Mouse (Mus musculus): ENCODE results near the gene Olfr672. TPM values are rescaled to one million over a fixed set of nuclear protein-coding genes. Genes with fewer than 3 reads are reported as not detected.
"Not testable (repeated sequence)": the region's sequence is repeated elsewhere in the genome, so short reads cannot be mapped to it uniquely, and the experiment has no call there.

Gene Olfr672
- total RNA-seq, 1 experiment, result not detected

DNA sequence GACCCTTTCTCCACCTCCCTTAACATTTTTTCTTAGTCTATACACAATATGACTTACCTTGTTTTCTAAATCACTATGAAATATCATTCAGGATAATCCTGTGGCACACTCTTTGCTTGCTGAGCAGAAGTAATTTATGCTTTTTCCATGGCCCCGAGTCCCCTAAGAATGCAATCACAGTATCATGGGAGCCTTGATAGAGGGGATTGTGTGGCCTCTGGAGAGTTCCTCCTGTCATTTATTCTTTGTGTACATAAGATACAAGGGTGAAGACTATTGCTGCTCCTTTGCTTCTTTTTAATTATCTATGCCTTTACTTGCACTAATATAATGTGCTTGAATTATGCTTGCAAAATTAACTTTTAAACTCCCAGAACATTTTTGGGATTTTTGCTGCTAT, 22.8 kb downstream of the Olfr672 start, which contains the start of gene Olfr671:
Gene Olfr671 (minus strand): TSS at position 101 of the 400 bp plus-strand sequence.
- Histone ChIP-seq H3K4me3 (ENCODE audit: insufficient read depth in 1 of 2, low read depth in 1 of 2, low read length in 2 of 2, poor library complexity in 1 of 2, severe bottlenecking in 1 of 2) (no peak within 1 kb of the TSS), H3K4me1 (ENCODE audit: control insufficient read depth in 2 of 2, insufficient read depth in 2 of 2, low read length in 2 of 2, poor library complexity in 1 of 2) (no peaks in the 10 kb centered on the region), H3K9me3 (ENCODE audit: control insufficient read depth, insufficient read depth, low read depth, low read length) (no peaks in the 10 kb centered on the region), H3K27ac (ENCODE audit: insufficient read depth, low read depth, low read length, poor library complexity, severe bottlenecking) (no peak within 1 kb of the TSS), H3K36me3 (ENCODE audit: control insufficient read depth, insufficient read depth, low read length, poor library complexity, severe bottlenecking) (no peaks in the 10 kb centered on the region), H3K9ac (ENCODE audit: insufficient read depth, low read depth, low read length, poor library complexity, severe bottlenecking) (no peak within 1 kb of the TSS)
- no peak for DNase-seq (ENCODE audit: low read depth, low spot score)
- in situ Hi-C loops (cut with MboI; ENCODE audit: low sequenced_read_pairs in 2 of 2, unreplicated experiment in 2 of 2), result no loop called here
- TF ChIP-seq ZC3H11A (IDR thresholded peaks at IDR 0.05; ENCODE audit: borderline replicate concordance, low read depth, low read length) (no peak), HCFC1 (IDR thresholded peaks at IDR 0.05; ENCODE audit: borderline replicate concordance, insufficient read depth, low read length) (no peak), CHD2 (IDR thresholded peaks at IDR 0.05; ENCODE audit: low read depth, low read length) (no peak), ZNF384 (IDR thresholded peaks at IDR 0.05; ENCODE audit: low read depth, low read length) (no peak), MAFK (IDR thresholded peaks at IDR 0.05; ENCODE audit: insufficient read depth, low read depth, low read length) (no peak)

DNA sequence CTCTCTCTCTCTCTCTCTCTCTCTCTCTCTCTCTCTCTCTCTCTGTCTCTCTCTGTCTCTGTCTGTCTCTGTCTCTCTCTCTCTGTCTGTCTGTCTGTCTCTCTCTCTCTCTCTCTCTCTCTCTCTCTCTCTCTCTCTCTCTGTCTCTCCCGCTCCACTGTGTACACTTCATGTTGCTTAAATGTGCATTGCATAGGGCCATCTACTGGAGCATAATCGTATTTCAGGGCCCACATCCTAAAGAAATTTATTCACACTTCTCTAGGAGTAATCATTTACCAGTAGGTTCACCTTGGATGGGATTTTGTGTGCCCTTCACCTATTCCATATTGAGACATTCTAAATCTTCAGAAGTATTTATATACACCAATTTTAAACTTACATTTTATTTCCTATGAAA, 29.3 kb downstream of the Olfr672 start:
- H3K27ac ChIP-seq (ENCODE audit: insufficient read depth, low read depth, low read length, poor library complexity, severe bottlenecking); DNase-seq (ENCODE audit: low read depth, low spot score); in situ Hi-C loops (cut with MboI; ENCODE audit: low sequenced_read_pairs in 2 of 2, unreplicated experiment in 2 of 2); H3K9ac ChIP-seq (ENCODE audit: insufficient read depth, low read depth, low read length, poor library complexity, severe bottlenecking); H3K4me3 ChIP-seq (ENCODE audit: insufficient read depth in 1 of 2, low read depth in 1 of 2, low read length in 2 of 2, poor library complexity in 1 of 2, severe bottlenecking in 1 of 2); H3K4me1 ChIP-seq (ENCODE audit: control insufficient read depth in 2 of 2, insufficient read depth in 2 of 2, low read length in 2 of 2, poor library complexity in 1 of 2); H3K9me3 ChIP-seq (ENCODE audit: control insufficient read depth, insufficient read depth, low read depth, low read length); H3K36me3 ChIP-seq (ENCODE audit: control insufficient read depth, insufficient read depth, low read length, poor library complexity, severe bottlenecking): not testable (repeated sequence)

- H3K27ac ChIP-seq (ENCODE audit: insufficient read depth, low read depth, low read length, poor library complexity, severe bottlenecking), result no peak within 1 kb of the TSS
- H3K9me3 ChIP-seq (ENCODE audit: control insufficient read depth, insufficient read depth, low read depth, low read length), result no peaks in the 10 kb centered on the region
- H3K36me3 ChIP-seq (ENCODE audit: control insufficient read depth, insufficient read depth, low read length, poor library complexity, severe bottlenecking), result no peaks in the 10 kb centered on the region
- TF ChIP-seq ZC3H11A (IDR thresholded peaks at IDR 0.05; ENCODE audit: borderline replicate concordance, low read depth, low read length) (no peak), HCFC1 (IDR thresholded peaks at IDR 0.05; ENCODE audit: borderline replicate concordance, insufficient read depth, low read length) (no peak), MAFK (IDR thresholded peaks at IDR 0.05; ENCODE audit: insufficient read depth, low read depth, low read length) (no peak), ZNF384 (IDR thresholded peaks at IDR 0.05; ENCODE audit: low read depth, low read length) (no peak), CHD2 (IDR thresholded peaks at IDR 0.05; ENCODE audit: low read depth, low read length) (no peak)
- no peak within 1 kb of the TSS for H3K9ac ChIP-seq (ENCODE audit: insufficient read depth, low read depth, low read length, poor library complexity, severe bottlenecking)
- H3K4me1 ChIP-seq (ENCODE audit: control insufficient read depth in 2 of 2, insufficient read depth in 2 of 2, low read length in 2 of 2, poor library complexity in 1 of 2), result no peaks in the 10 kb centered on the region
- H3K4me3 ChIP-seq (ENCODE audit: insufficient read depth in 1 of 2, low read depth in 1 of 2, low read length in 2 of 2, poor library complexity in 1 of 2, severe bottlenecking in 1 of 2), result no peak within 1 kb of the TSS
- in situ Hi-C loops (cut with MboI; ENCODE audit: low sequenced_read_pairs in 2 of 2, unreplicated experiment in 2 of 2), result no loop called here
- no peak for DNase-seq (ENCODE audit: low read depth, low spot score)
Observed at GRCm38 (mm10) chr7:104962520-104962919, 39.3 kb downstream of the Olfr672 start, which contains the start of gene Olfr670. Gene Olfr670, minus strand, starts transcription at chr7:104962620.

DNA sequence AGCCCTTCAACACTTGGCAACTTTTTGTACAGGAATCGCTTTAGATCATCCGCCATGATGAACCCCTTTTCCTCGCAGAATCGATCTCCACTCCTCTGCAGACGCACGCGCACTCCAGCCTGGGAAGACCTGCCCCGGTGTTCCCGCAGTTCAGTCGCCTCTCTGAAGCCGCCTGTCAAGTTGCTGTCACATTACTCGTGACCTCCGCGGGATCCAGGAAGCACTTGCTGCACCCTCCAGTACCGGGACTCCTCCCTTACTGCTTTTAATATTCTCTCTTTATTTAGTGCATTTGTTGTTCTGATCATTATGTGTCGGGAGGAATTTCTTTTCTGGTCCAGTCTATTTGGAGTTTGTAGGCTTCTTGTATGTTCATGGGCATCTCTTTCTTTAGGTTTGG, 51.6 kb downstream of the Olfr672 start:
- H3K4me1 ChIP-seq (ENCODE audit: control insufficient read depth in 2 of 2, insufficient read depth in 2 of 2, low read length in 2 of 2, poor library complexity in 1 of 2); H3K27ac ChIP-seq (ENCODE audit: insufficient read depth, low read depth, low read length, poor library complexity, severe bottlenecking); in situ Hi-C loops (cut with MboI; ENCODE audit: low sequenced_read_pairs in 2 of 2, unreplicated experiment in 2 of 2); H3K9ac ChIP-seq (ENCODE audit: insufficient read depth, low read depth, low read length, poor library complexity, severe bottlenecking); H3K9me3 ChIP-seq (ENCODE audit: control insufficient read depth, insufficient read depth, low read depth, low read length); H3K36me3 ChIP-seq (ENCODE audit: control insufficient read depth, insufficient read depth, low read length, poor library complexity, severe bottlenecking): not testable (repeated sequence)
- DNase-seq (ENCODE audit: low read depth, low spot score), result peak; percentile 9
- 0 out of 4 replicates have a peak overlapping the region, but pooled peaks of 1 of the 2 experiments have one; percentile 33 for H3K4me3 ChIP-seq (ENCODE audit: insufficient read depth in 1 of 2, low read depth in 1 of 2, low read length in 2 of 2, poor library complexity in 1 of 2, severe bottlenecking in 1 of 2)

Other genes with a start within 250 kb of the Olfr672 start
- gene Usp17le, start 224.6 kb downstream of the Olfr672 start, total RNA-seq (2012; rRNA removed), result 6.5 and 10.5 TPM in 2 replicates
- gene Usp17lb, start 159.4 kb downstream of the Olfr672 start, total RNA-seq (2012; rRNA removed), result 6.9 and 9.3 TPM in 2 replicates
- gene Usp17la, start 145.0 kb downstream of the Olfr672 start, total RNA-seq (2012; rRNA removed), result 1.5 and 3.1 TPM in 2 replicates
- not detected in 2 replicates for gene Olfr665, start 124.0 kb downstream of the Olfr672 start, total RNA-seq (2012; rRNA removed)
- gene Olfr666, start 106.1 kb downstream of the Olfr672 start, total RNA-seq (2012; rRNA removed), result not detected in 2 replicates
- not detected in 2 replicates for gene Olfr667, start 80.5 kb downstream of the Olfr672 start, total RNA-seq (2012; rRNA removed)
- not detected in 2 replicates for gene Olfr668, start 74.0 kb downstream of the Olfr672 start, total RNA-seq (2012; rRNA removed)
- not detected in 2 replicates for gene Olfr669, start 67.8 kb downstream of the Olfr672 start, total RNA-seq (2012; rRNA removed)
- gene Olfr670, start 39.4 kb downstream of the Olfr672 start, total RNA-seq (2012; rRNA removed), result not detected in 2 replicates
- not detected in 2 replicates for gene Olfr671, start 22.9 kb downstream of the Olfr672 start, total RNA-seq (2012; rRNA removed)
- gene Olfr675, start 26.4 kb upstream of the Olfr672 start, total RNA-seq (2012; rRNA removed), result not detected in 2 replicates
- not detected in 2 replicates for gene Olfr676, start 30.7 kb upstream of the Olfr672 start, total RNA-seq (2012; rRNA removed)
- gene Olfr677, start 49.3 kb upstream of the Olfr672 start, total RNA-seq (2012; rRNA removed), result not detected in 2 replicates
- not detected in 2 replicates for gene Olfr678, start 62.4 kb upstream of the Olfr672 start, total RNA-seq (2012; rRNA removed)
- not detected in 2 replicates for gene Olfr679, start 79.2 kb upstream of the Olfr672 start, total RNA-seq (2012; rRNA removed)
- not detected in 2 replicates for gene Olfr680-ps1, start 90.8 kb upstream of the Olfr672 start, total RNA-seq (2012; rRNA removed)
- gene Olfr681, start 114.8 kb upstream of the Olfr672 start, total RNA-seq (2012; rRNA removed), result not detected in 2 replicates
- not detected in 2 replicates for gene Olfr683, start 145.0 kb upstream of the Olfr672 start, total RNA-seq (2012; rRNA removed)
- gene Olfr684, start 161.6 kb upstream of the Olfr672 start, total RNA-seq (2012; rRNA removed), result not detected in 2 replicates
- not detected in 2 replicates for gene Olfr685, start 184.0 kb upstream of the Olfr672 start, total RNA-seq (2012; rRNA removed)
- gene Olfr686, start 205.5 kb upstream of the Olfr672 start, total RNA-seq (2012; rRNA removed), result not detected in 2 replicates

Data from ES-E14 (cell line).